Mouse (Mus musculus): ENCODE data around the gene Mycbpap. TPM values are rescaled to one million over a fixed set of nuclear protein-coding genes. Genes with fewer than 3 reads are reported as not detected.
A peak's percentile ranks its signal among the peaks of the same experiment; 100 is the strongest.

Gene Mycbpap
- polyA plus RNA-seq, 1 experiment from 2014 or later = 1.4 TPM

GRCm38 (mm10) chr11:94480382-94480781, 41.2 kb downstream of the Mycbpap start:
- no peak for DNase-seq (ENCODE audit: low spot score)
- ATAC-seq (ENCODE audit: low FRiP score, low TSS enrichment) = no peak
- Histone ChIP-seq H3K4me1 (replicated peaks; ENCODE audit: control insufficient read depth, insufficient read depth) (no peaks in the 10 kb centered on the region), H3K4me2 (replicated peaks; ENCODE audit: low read depth) (no peak overlapping the region), H3K9me3 (ENCODE audit: control insufficient read depth, low read length) (no peaks in the 10 kb centered on the region), H3K9ac (ENCODE audit: low read length) (no peak overlapping the region), H3K27ac (replicated peaks) (no peak overlapping the region), H3K27me3 (ENCODE audit: control insufficient read depth, insufficient read depth, low read length) (no peaks in the 10 kb centered on the region), H3K4me3 (ENCODE audit: low read depth, low read length) (no peak overlapping the region), H3K36me3 (ENCODE audit: control insufficient read depth, insufficient read depth, low read length) (no peaks in the 10 kb centered on the region)
- 83% methylated on average over 9 of the region's 9 CpGs for WGBS
- no peak for TF ChIP-seq CTCF (IDR thresholded peaks at IDR 0.05; ENCODE audit: low read depth)
- TF ChIP-seq EP300 (optimal IDR thresholded peaks at IDR 0.05) = no peak

- H3K27ac ChIP-seq (replicated peaks) = no peak overlapping the region
- WGBS = 68% methylated on average over 6 of the region's 6 CpGs
- no peak overlapping the region for H3K9ac ChIP-seq (ENCODE audit: low read length)
- ATAC-seq (ENCODE audit: low FRiP score, low TSS enrichment) (no peak), DNase-seq (ENCODE audit: low spot score) (no peak)
- H3K4me3 ChIP-seq (ENCODE audit: low read depth, low read length) = no peak overlapping the region
- no peaks in the 10 kb centered on the region for H3K9me3 ChIP-seq (ENCODE audit: control insufficient read depth, low read length)
- H3K27me3 ChIP-seq (ENCODE audit: control insufficient read depth, insufficient read depth, low read length) = peaks cover 7% of the 10 kb centered on the region; the same call in 1 of the 2 replicates
- H3K4me2 ChIP-seq (replicated peaks; ENCODE audit: low read depth) = no peak overlapping the region
- H3K4me1 ChIP-seq (replicated peaks; ENCODE audit: control insufficient read depth, insufficient read depth) = no peaks in the 10 kb centered on the region; the same call in 1 of the 2 replicates
- no peak for TF ChIP-seq CTCF (IDR thresholded peaks at IDR 0.05; ENCODE audit: low read depth)
- no peak for TF ChIP-seq EP300 (optimal IDR thresholded peaks at IDR 0.05)
- H3K36me3 ChIP-seq (ENCODE audit: control insufficient read depth, insufficient read depth, low read length) = no peaks in the 10 kb centered on the region
Observed at GRCm38 (mm10) chr11:94477651-94478050, 43.9 kb downstream of the Mycbpap start.

- Histone ChIP-seq H3K9ac (ENCODE audit: low read length) (no peak overlapping the region), H3K4me2 (replicated peaks; ENCODE audit: low read depth) (no peak overlapping the region), H3K36me3 (ENCODE audit: control insufficient read depth, insufficient read depth, low read length) (no peaks in the 10 kb centered on the region), H3K27ac (replicated peaks) (no peak overlapping the region), H3K9me3 (ENCODE audit: control insufficient read depth, low read length) (no peaks in the 10 kb centered on the region), H3K4me1 (replicated peaks; ENCODE audit: control insufficient read depth, insufficient read depth) (no peaks in the 10 kb centered on the region; the same call in 1 of the 2 replicates), H3K27me3 (ENCODE audit: control insufficient read depth, insufficient read depth, low read length) (peaks cover 7% of the 10 kb centered on the region; the same call in 1 of the 2 replicates), H3K4me3 (ENCODE audit: low read depth, low read length) (no peak overlapping the region)
- ATAC-seq (ENCODE audit: low FRiP score, low TSS enrichment) (no peak), DNase-seq (ENCODE audit: low spot score) (no peak)
- TF ChIP-seq CTCF (IDR thresholded peaks at IDR 0.05; ENCODE audit: low read depth) (no peak), EP300 (optimal IDR thresholded peaks at IDR 0.05) (no peak)
- WGBS = 29% methylated on average over 11 of the region's 11 CpGs
Observed at GRCm38 (mm10) chr11:94475722-94476121, 45.8 kb downstream of the Mycbpap start.

- Histone ChIP-seq H3K9me3 (ENCODE audit: control insufficient read depth, low read length) (no peaks in the 10 kb centered on the region), H3K27me3 (ENCODE audit: control insufficient read depth, insufficient read depth, low read length) (peaks cover 7% of the 10 kb centered on the region; the same call in 1 of the 2 replicates), H3K4me2 (replicated peaks; ENCODE audit: low read depth) (peak overlapping the region; percentile 92), H3K4me3 (ENCODE audit: low read depth, low read length) (peak overlapping the region; percentile 61), H3K27ac (replicated peaks) (no peak overlapping the region), H3K9ac (ENCODE audit: low read length) (no peak overlapping the region), H3K36me3 (ENCODE audit: control insufficient read depth, insufficient read depth, low read length) (no peaks in the 10 kb centered on the region), H3K4me1 (replicated peaks; ENCODE audit: control insufficient read depth, insufficient read depth) (peaks cover 2% of the 10 kb centered on the region)
- 3% methylated on average over 11 of the region's 11 CpGs for WGBS
- no peak for DNase-seq (ENCODE audit: low spot score)
- TF ChIP-seq EP300 (optimal IDR thresholded peaks at IDR 0.05) (no peak), CTCF (IDR thresholded peaks at IDR 0.05; ENCODE audit: low read depth) (no peak)
- no peak; the same call in 1 of the 2 replicates for ATAC-seq (ENCODE audit: low FRiP score, low TSS enrichment)
Observed at GRCm38 (mm10) chr11:94474544-94474910, 47.0 kb downstream of the Mycbpap start.

DNA sequence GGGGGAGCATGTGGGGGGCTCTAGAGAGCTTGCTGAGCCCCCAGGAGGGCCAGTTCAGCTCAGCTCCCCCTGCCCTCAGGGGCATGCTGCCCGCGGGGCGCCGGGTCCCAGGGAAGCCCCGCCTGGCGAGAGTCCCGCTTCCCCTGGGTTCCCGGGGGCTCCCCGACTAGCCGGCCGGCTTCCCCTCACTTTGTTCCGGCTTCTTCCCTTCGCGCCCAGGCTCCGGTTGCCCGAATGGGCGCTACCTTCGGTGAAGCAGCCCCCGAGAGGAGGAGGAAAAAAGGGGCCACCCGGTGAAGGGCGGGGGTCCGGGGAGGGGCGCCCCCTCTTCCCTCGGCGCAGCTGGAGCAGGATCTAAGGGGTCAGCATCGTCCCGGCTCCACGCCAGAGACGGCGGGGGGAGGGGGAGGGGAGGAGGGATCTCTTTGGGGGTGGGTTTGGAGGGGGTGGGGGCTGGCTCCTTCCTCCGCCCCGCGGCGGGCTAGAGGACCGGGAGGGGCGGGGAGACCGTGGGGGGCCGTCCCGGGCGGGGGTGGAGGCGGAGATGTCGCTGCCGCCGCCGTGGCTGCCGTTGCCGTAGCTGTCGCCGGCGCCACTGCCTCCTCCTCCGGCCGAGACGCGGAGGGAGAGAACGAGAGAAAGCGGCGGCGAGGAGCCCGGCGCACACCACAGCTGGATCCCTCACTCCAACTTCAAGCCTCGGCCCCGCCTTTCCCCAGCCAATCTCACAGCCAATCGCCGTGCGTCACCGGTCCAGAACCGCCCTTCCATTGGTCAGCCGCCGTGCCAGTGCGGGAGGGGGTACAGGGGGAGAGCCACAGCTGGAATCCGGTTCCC, 47.6 kb downstream of the Mycbpap start, which contains the start of gene Cacna1g:
Cacna1g (minus strand) TSS at position 492 of the 837 bp plus-strand sequence.
- peak; percentile 88 for DNase-seq (ENCODE audit: low spot score)
- peak within 1 kb of the TSS; percentile 56 for H3K27ac ChIP-seq (replicated peaks)
- peaks cover 6% of the 10 kb centered on the region for H3K4me1 ChIP-seq (replicated peaks; ENCODE audit: control insufficient read depth, insufficient read depth)
- peaks cover 7% of the 10 kb centered on the region; the same call in 1 of the 2 replicates for H3K27me3 ChIP-seq (ENCODE audit: control insufficient read depth, insufficient read depth, low read length)
- TF ChIP-seq CTCF (IDR thresholded peaks at IDR 0.05; ENCODE audit: low read depth) (no peak), EP300 (optimal IDR thresholded peaks at IDR 0.05) (no peak)
- peak within 1 kb of the TSS; percentile 61 for H3K4me3 ChIP-seq (ENCODE audit: low read depth, low read length)
- peak within 1 kb of the TSS; percentile 92 for H3K4me2 ChIP-seq (replicated peaks; ENCODE audit: low read depth)
- under 1% methylated on average over 41 of the region's 71 CpGs for WGBS
- no peaks in the 10 kb centered on the region for H3K9me3 ChIP-seq (ENCODE audit: control insufficient read depth, low read length)
- peak; percentile 90 for ATAC-seq (ENCODE audit: low FRiP score, low TSS enrichment)
- no peaks in the 10 kb centered on the region for H3K36me3 ChIP-seq (ENCODE audit: control insufficient read depth, insufficient read depth, low read length)
- H3K9ac ChIP-seq (ENCODE audit: low read length) = peak within 1 kb of the TSS; percentile 67
